Mouse (Mus musculus) neural tube, embryonic 14.5 days (tissue): ENCODE measurements at regions not wholly inside any gene's neighbourhood (a gene's known extent, or its start where the extent isn't known, plus 50 kb on each side); places are given as distances from the start of the nearest gene placed in this dataset.

Experiments
- ATAC-seq: fragments of 200-750 bp; cut with Nextera tagmentation; 2 replicates; pipeline ENCODE4 v1.8.0; 2017; ENCODE audit warnings: low read depth, mild to moderate bottlenecking, moderate TSS enrichment, moderate library complexity
- H3K27ac ChIP-seq: fragments of 300-500 bp; sonication (generic); 2 replicates; pipeline ENCODE4 v1.5.1; 2014; ENCODE audit warnings: low read depth, mild to moderate bottlenecking, control low read depth, low read length, moderate library complexity, mixed read lengths
- H3K27me3 ChIP-seq: fragments of 300-500 bp; sonication (generic); 2 replicates; pipeline ENCODE4 v1.6.1; 2014; ENCODE audit warnings: low read length; ENCODE audit not compliant: control insufficient read depth, insufficient read depth
- H3K36me3 ChIP-seq: fragments of 300-500 bp; sonication (generic); 2 replicates; pipeline ENCODE4 v1.6.1; 2014; ENCODE audit warnings: low read length, mixed read lengths; ENCODE audit not compliant: control insufficient read depth, insufficient read depth
- H3K4me1 ChIP-seq: fragments of 300-500 bp; sonication (generic); 2 replicates; pipeline ENCODE4 v1.6.1; 2014; ENCODE audit warnings: low read length; ENCODE audit not compliant: control insufficient read depth, insufficient read depth
- H3K4me2 ChIP-seq: fragments of 300-500 bp; sonication (generic); 2 replicates; pipeline ENCODE4 v1.6.1; 2014; ENCODE audit warnings: mild to moderate bottlenecking, low read depth, low read length, control low read depth
- H3K4me3 ChIP-seq: fragments of 300-500 bp; sonication (generic); 2 replicates; pipeline ENCODE4 v1.5.1; 2014; ENCODE audit warnings: low read depth, low read length, control low read depth, mixed read lengths
- H3K9ac ChIP-seq: fragments of 300-500 bp; sonication (generic); replicated peaks from 2 replicates; pipeline ENCODE4 v1.6.1; 2014; ENCODE audit warnings: low read depth, mild to moderate bottlenecking, control low read depth, low read length, mixed read lengths
- H3K9me3 ChIP-seq: fragments of 300-500 bp; sonication (generic); 2 replicates; pipeline ENCODE4 v1.6.1; 2016; ENCODE audit warnings: low read length; ENCODE audit not compliant: control insufficient read depth
- WGBS: fragments of 180-500 bp; shearing (Covaris S2); extraction: QIAGEN DNeasy Blood & Tissue Kit; methylation state at CpG from one replicate; pipeline ENCODE4 v1.1.7; 2014; 5-methylcytosine and 5-hydroxymethylcytosine counted together

- no peaks in the 10 kb centered on the region for H3K36me3 ChIP-seq
- H3K9me3 ChIP-seq: no peaks in the 10 kb centered on the region
- ATAC-seq: peak; percentile 97
- peak overlapping the region; percentile 78 for H3K4me2 ChIP-seq
- H3K4me3 ChIP-seq: peak overlapping the region; percentile 43
- H3K4me1 ChIP-seq: peaks cover 4% of the 10 kb centered on the region; the same call in 1 of the 2 replicates
- H3K27me3 ChIP-seq: no peaks in the 10 kb centered on the region
- 3% methylated on average over 35 of the region's 35 CpGs for WGBS
- peak overlapping the region; percentile 66 for H3K9ac ChIP-seq
- peak overlapping the region; percentile 50; the same call in 1 of the 2 replicates for H3K27ac ChIP-seq
These were observed 89.3 kb upstream of the Synm start for GRCm38 (mm10) chr7:67848589-67849508.

DNA sequence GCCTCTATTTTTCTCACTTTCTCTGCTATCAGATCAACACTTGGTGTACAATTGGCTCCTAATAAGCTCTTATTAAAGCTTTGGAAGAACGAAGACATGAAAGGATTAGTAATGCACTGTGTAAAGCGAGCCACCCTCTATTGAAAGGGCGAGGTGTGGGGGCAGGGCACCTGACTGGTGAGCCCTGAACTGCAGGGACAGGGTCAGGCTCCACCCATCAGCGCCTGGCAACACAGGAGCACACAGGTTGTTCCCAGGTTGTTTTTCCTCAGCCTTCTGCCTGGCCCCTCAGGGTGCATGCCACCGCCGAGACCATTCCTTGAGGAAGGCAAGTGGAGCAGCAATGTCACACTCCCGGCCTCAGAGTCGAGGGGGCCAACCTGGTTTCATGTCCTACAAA lies 87.3 kb upstream of the Synm start:
- H3K4me1 ChIP-seq: peaks cover 4% of the 10 kb centered on the region; the same call in 1 of the 2 replicates
- WGBS: 15% methylated on average over 8 of the region's 8 CpGs
- H3K27me3 ChIP-seq: no peaks in the 10 kb centered on the region
- H3K9me3 ChIP-seq: no peaks in the 10 kb centered on the region
- ATAC-seq: no peak
- H3K27ac ChIP-seq: no peak overlapping the region
- H3K36me3 ChIP-seq: no peaks in the 10 kb centered on the region
- H3K9ac ChIP-seq: no peak overlapping the region
- H3K4me2 ChIP-seq: no peak overlapping the region
- H3K4me3 ChIP-seq: no peak overlapping the region

GRCm38 (mm10) chr7:67836984-67837383 lies 77.4 kb upstream of the Synm start:
- Histone ChIP-seq H3K4me1 (no peaks in the 10 kb centered on the region), H3K27ac (no peak overlapping the region), H3K9me3 (no peaks in the 10 kb centered on the region), H3K36me3 (no peaks in the 10 kb centered on the region), H3K4me2 (no peak overlapping the region), H3K27me3 (no peaks in the 10 kb centered on the region), H3K4me3 (no peak overlapping the region), H3K9ac (no peak overlapping the region)
- 90% methylated on average over 5 of the region's 5 CpGs for WGBS
- no peak for ATAC-seq

GRCm38 (mm10) chr7:67836117-67836949 lies 76.8 kb upstream of the Synm start:
- Histone ChIP-seq H3K9ac (no peak overlapping the region), H3K27me3 (no peaks in the 10 kb centered on the region), H3K4me2 (no peak overlapping the region), H3K4me3 (no peak overlapping the region), H3K9me3 (no peaks in the 10 kb centered on the region), H3K4me1 (no peaks in the 10 kb centered on the region), H3K36me3 (no peaks in the 10 kb centered on the region), H3K27ac (no peak overlapping the region)
- no peak for ATAC-seq
- WGBS: 84% methylated on average over 18 of the region's 18 CpGs

GRCm38 (mm10) chr7:67831738-67832137 lies 72.2 kb upstream of the Synm start:
- H3K27ac ChIP-seq: no peak overlapping the region
- H3K4me3 ChIP-seq: no peak overlapping the region
- no peaks in the 10 kb centered on the region for H3K27me3 ChIP-seq
- WGBS: 72% methylated on average over 2 of the region's 2 CpGs
- no peaks in the 10 kb centered on the region for H3K9me3 ChIP-seq
- no peaks in the 10 kb centered on the region for H3K36me3 ChIP-seq
- ATAC-seq: no peak
- H3K4me1 ChIP-seq: no peaks in the 10 kb centered on the region
- H3K4me2 ChIP-seq: no peak overlapping the region
- H3K9ac ChIP-seq: no peak overlapping the region

- Histone ChIP-seq H3K36me3 (no peaks in the 10 kb centered on the region), H3K4me3 (no peak overlapping the region), H3K4me1 (no peaks in the 10 kb centered on the region), H3K9me3 (no peaks in the 10 kb centered on the region), H3K4me2 (no peak overlapping the region), H3K27ac (no peak overlapping the region), H3K27me3 (no peaks in the 10 kb centered on the region), H3K9ac (no peak overlapping the region)
- no peak for ATAC-seq
- WGBS: 67% methylated on average over 12 of the region's 12 CpGs
These were observed 67.8 kb upstream of the Synm start for GRCm38 (mm10) chr7:67827386-67827785.

GRCm38 (mm10) chr7:67826936-67827335 lies 67.4 kb upstream of the Synm start:
- WGBS: 85% methylated on average over 13 of the region's 13 CpGs
- no peaks in the 10 kb centered on the region for H3K27me3 ChIP-seq
- no peak for ATAC-seq

DNA sequence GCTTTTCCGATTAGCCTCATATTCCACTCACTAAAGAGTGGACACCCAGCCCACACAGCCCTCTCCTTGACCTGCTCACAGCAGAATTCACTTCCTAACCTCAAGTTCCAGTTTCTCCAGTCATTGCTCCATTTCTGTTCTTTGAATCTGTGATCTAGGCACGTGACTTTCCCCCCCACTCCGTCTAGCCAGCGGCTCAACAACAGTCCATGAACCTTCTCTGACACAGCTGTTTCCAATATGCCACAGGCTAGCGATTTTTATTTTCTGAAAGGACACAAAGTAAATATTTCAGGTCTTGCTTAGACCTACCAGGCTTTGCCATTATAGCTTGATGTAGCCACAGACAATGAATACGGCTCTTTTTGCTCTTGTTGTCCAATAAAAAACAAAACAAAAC lies 66.8 kb upstream of the Synm start:
- Histone ChIP-seq H3K4me3 (no peak overlapping the region), H3K27me3 (no peaks in the 10 kb centered on the region), H3K27ac (no peak overlapping the region), H3K9ac (no peak overlapping the region), H3K9me3 (no peaks in the 10 kb centered on the region), H3K36me3 (no peaks in the 10 kb centered on the region), H3K4me1 (no peaks in the 10 kb centered on the region), H3K4me2 (no peak overlapping the region)
- ATAC-seq: no peak
- WGBS: 86% methylated on average over 6 of the region's 6 CpGs

More at GRCm38 (mm10) chr7:67826936-67827335, 67.4 kb upstream of the Synm start:
- H3K4me1 ChIP-seq: no peaks in the 10 kb centered on the region
- H3K9me3 ChIP-seq: no peaks in the 10 kb centered on the region
- no peak overlapping the region for H3K4me2 ChIP-seq
- H3K36me3 ChIP-seq: no peaks in the 10 kb centered on the region
- H3K9ac ChIP-seq: no peak overlapping the region
- H3K4me3 ChIP-seq: no peak overlapping the region
- no peak overlapping the region for H3K27ac ChIP-seq
